Mouse (Mus musculus): Measurements from ENCODE around the gene Rufy4. TPM values are rescaled to one million over a fixed set of nuclear protein-coding genes. Genes with fewer than 3 reads are reported as not detected.

The Rufy4 gene
- polyA plus RNA-seq, 1 experiment from 2014 or later: 0.33 TPM

DNA sequence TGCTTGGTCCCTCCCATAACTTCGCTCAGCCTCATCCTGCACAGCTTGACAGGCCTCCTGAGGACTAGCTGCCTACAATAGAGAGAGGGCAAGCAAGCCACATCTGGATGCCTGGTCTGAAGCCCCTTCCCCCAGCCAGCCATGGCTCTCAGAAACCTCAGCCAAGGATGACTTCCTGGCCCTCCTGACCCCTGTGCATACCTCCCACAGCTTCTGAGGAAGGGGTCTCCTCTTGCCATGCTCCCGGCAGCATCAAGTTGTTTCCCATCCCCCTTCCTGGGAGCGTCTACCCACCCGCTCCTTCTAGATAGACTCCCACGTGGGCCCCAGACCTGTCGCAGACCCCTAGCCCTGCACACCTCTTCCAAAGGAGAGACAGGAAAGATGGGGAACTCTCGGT lies 35.0 kb upstream of the Rufy4 start:
- Histone ChIP-seq H3K9ac (replicated peaks; ENCODE audit: low read length) (no peak overlapping the region), H3K9me3 (ENCODE audit: control insufficient read depth, low read length) (no peaks in the 10 kb centered on the region), H3K4me3 (replicated peaks; ENCODE audit: low read depth, low read length) (no peak overlapping the region), H3K4me1 (ENCODE audit: control insufficient read depth, insufficient read depth, low read length) (peaks cover 15% of the 10 kb centered on the region), H3K36me3 (ENCODE audit: control insufficient read depth, insufficient read depth, low read length) (no peaks in the 10 kb centered on the region), H3K4me2 (ENCODE audit: low read length) (no peak overlapping the region), H3K27me3 (ENCODE audit: control insufficient read depth, insufficient read depth, low read length) (no peaks in the 10 kb centered on the region), H3K27ac (replicated peaks; ENCODE audit: low read depth, low read length) (no peak overlapping the region)
- 67% methylated on average over 7 of the region's 7 CpGs for WGBS
- no peak for DNase-seq
- ATAC-seq (ENCODE audit: low FRiP score, low TSS enrichment): no peak

GRCm38 (mm10) chr1:74091138-74091537 lies 34.2 kb upstream of the Rufy4 start:
- Histone ChIP-seq H3K4me3 (replicated peaks; ENCODE audit: low read depth, low read length) (no peak overlapping the region), H3K4me1 (ENCODE audit: control insufficient read depth, insufficient read depth, low read length) (peaks cover 15% of the 10 kb centered on the region), H3K36me3 (ENCODE audit: control insufficient read depth, insufficient read depth, low read length) (no peaks in the 10 kb centered on the region), H3K27me3 (ENCODE audit: control insufficient read depth, insufficient read depth, low read length) (no peaks in the 10 kb centered on the region), H3K9me3 (ENCODE audit: control insufficient read depth, low read length) (no peaks in the 10 kb centered on the region), H3K9ac (replicated peaks; ENCODE audit: low read length) (no peak overlapping the region), H3K27ac (replicated peaks; ENCODE audit: low read depth, low read length) (no peak overlapping the region), H3K4me2 (ENCODE audit: low read length) (no peak overlapping the region; the same call in 1 of the 2 replicates)
- 16% methylated on average over 7 of the region's 7 CpGs for WGBS
- ATAC-seq (ENCODE audit: low FRiP score, low TSS enrichment) (no peak), DNase-seq (no peak)

DNA sequence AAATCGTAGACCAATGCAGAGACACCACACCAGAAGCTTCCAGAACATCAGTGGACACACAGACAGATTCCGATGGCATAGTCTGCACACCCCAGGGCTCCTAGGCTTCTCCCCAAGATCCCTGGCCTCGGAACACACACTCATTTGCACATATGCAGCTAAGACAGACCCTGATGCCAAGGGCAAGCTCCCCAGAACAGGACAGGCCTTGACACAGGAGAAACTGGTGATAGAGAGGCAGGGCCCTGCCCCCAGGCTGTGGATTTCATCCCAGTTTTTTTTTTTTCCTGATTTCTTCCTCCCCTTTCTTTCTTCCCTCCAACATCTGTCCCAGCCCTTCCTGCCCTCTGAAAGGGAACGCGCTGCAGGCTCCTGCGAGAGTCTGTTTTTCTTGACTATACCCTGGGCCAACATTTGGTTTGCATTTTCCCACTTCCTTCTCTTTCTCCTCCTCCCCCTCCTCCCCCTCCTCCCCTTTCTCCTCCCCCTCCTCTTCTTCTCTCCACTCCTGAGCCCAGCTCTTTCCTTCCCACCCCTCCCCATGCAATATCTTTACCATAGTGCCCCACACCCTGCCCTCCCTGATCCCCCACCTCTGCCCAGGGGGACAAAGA lies 33.6 kb upstream of the Rufy4 start:
- Histone ChIP-seq H3K4me1 (ENCODE audit: control insufficient read depth, insufficient read depth, low read length) (peaks cover 15% of the 10 kb centered on the region), H3K9ac (replicated peaks; ENCODE audit: low read length) (0 out of 2 replicates have a peak overlapping the region, but pooled peaks have one; percentile 16), H3K27ac (replicated peaks; ENCODE audit: low read depth, low read length) (no peak overlapping the region), H3K9me3 (ENCODE audit: control insufficient read depth, low read length) (no peaks in the 10 kb centered on the region), H3K4me2 (ENCODE audit: low read length) (no peak overlapping the region), H3K4me3 (replicated peaks; ENCODE audit: low read depth, low read length) (no peak overlapping the region), H3K27me3 (ENCODE audit: control insufficient read depth, insufficient read depth, low read length) (no peaks in the 10 kb centered on the region), H3K36me3 (ENCODE audit: control insufficient read depth, insufficient read depth, low read length) (no peaks in the 10 kb centered on the region)
- ATAC-seq (ENCODE audit: low FRiP score, low TSS enrichment) (no peak), DNase-seq (no peak)
- WGBS: 37% methylated on average over 6 of the region's 6 CpGs

- Histone ChIP-seq H3K4me3 (replicated peaks; ENCODE audit: low read depth, low read length) (no peak overlapping the region), H3K4me1 (ENCODE audit: control insufficient read depth, insufficient read depth, low read length) (peaks cover 15% of the 10 kb centered on the region), H3K36me3 (ENCODE audit: control insufficient read depth, insufficient read depth, low read length) (no peaks in the 10 kb centered on the region), H3K27ac (replicated peaks; ENCODE audit: low read depth, low read length) (no peak overlapping the region), H3K27me3 (ENCODE audit: control insufficient read depth, insufficient read depth, low read length) (no peaks in the 10 kb centered on the region), H3K9me3 (ENCODE audit: control insufficient read depth, low read length) (no peaks in the 10 kb centered on the region), H3K4me2 (ENCODE audit: low read length) (no peak overlapping the region), H3K9ac (replicated peaks; ENCODE audit: low read length) (no peak overlapping the region)
- DNase-seq (no peak), ATAC-seq (ENCODE audit: low FRiP score, low TSS enrichment) (no peak)
- 64% methylated on average over 10 of the region's 10 CpGs for WGBS
Measured at GRCm38 (mm10) chr1:74092242-74092641, 33.1 kb upstream of the Rufy4 start.

DNA sequence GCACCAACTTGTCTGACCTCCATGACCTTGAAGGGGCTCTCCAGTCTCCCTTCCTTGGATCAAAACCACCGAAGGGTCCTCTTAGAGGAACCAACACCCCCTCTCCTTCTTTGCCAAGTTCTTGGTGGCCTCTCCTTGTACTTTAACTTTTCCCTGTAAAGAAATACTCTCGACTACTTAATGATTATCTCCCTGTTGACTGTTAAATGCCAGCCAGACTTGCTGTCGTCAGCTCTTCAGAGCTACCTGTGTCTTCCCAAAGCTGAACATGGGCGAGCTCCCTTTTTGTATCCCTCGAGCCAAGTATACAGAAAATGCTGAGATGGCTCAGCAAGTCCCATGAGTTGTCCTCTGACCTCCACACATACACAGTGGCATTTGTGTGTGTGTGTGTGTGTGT lies 31.9 kb upstream of the Rufy4 start:
- H3K4me1 ChIP-seq (ENCODE audit: control insufficient read depth, insufficient read depth, low read length): peaks cover 21% of the 10 kb centered on the region
- no peak overlapping the region for H3K27ac ChIP-seq (replicated peaks; ENCODE audit: low read depth, low read length)
- no peak overlapping the region for H3K4me2 ChIP-seq (ENCODE audit: low read length)
- no peaks in the 10 kb centered on the region for H3K9me3 ChIP-seq (ENCODE audit: control insufficient read depth, low read length)
- DNase-seq (no peak), ATAC-seq (ENCODE audit: low FRiP score, low TSS enrichment) (no peak)
- WGBS: 80% methylated on average over 5 of the region's 5 CpGs
- H3K4me3 ChIP-seq (replicated peaks; ENCODE audit: low read depth, low read length): no peak overlapping the region
- no peak overlapping the region for H3K9ac ChIP-seq (replicated peaks; ENCODE audit: low read length)
- no peaks in the 10 kb centered on the region for H3K36me3 ChIP-seq (ENCODE audit: control insufficient read depth, insufficient read depth, low read length)
- no peaks in the 10 kb centered on the region; the same call in 1 of the 2 replicates for H3K27me3 ChIP-seq (ENCODE audit: control insufficient read depth, insufficient read depth, low read length)

DNA sequence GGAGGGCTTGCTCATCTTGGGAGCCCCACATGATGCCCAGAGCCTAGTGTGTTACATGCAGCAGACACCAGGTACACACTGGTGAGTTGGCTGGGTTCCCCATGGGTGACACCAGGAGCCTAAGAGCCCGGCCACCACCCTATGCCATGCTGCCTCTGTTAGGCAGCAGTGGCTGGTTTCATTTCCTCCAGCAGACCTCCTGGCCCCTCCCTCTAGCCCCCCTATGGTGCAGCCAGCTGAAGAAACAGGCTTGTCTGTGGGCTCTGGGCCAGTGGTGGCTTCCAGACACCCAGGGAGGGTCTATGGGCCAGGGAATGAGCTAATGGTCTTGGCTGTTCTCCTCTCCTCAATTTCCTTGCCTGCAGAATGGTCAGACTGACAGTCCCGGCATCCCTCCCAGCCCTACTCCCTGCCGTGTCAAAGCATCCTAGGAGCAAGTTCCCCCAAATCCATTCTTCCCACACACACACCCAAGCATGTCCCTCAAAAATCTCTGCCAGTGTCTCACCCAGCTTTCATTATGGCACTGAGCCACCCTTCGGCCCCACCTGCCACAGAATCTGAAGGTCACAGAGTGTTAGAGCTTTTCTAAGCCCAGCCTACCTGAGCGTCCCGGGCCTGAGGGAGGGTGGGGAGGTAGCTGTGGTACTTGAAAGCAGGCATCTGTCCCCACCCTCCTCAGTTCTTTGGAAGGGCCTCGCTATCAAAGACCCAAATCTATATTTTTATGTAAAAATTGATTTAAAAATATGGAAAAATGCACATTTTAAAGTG lies 30.7 kb upstream of the Rufy4 start:
- Histone ChIP-seq H3K36me3 (ENCODE audit: control insufficient read depth, insufficient read depth, low read length) (no peaks in the 10 kb centered on the region), H3K4me1 (ENCODE audit: control insufficient read depth, insufficient read depth, low read length) (peaks cover 26% of the 10 kb centered on the region), H3K4me2 (ENCODE audit: low read length) (no peak overlapping the region), H3K9me3 (ENCODE audit: control insufficient read depth, low read length) (no peaks in the 10 kb centered on the region), H3K27me3 (ENCODE audit: control insufficient read depth, insufficient read depth, low read length) (peaks cover 3% of the 10 kb centered on the region; the same call in 1 of the 2 replicates), H3K4me3 (replicated peaks; ENCODE audit: low read depth, low read length) (no peak overlapping the region), H3K27ac (replicated peaks; ENCODE audit: low read depth, low read length) (no peak overlapping the region), H3K9ac (replicated peaks; ENCODE audit: low read length) (no peak overlapping the region)
- DNase-seq (peak; percentile 61), ATAC-seq (ENCODE audit: low FRiP score, low TSS enrichment) (no peak)
- WGBS: 59% methylated on average over 7 of the region's 7 CpGs

DNA sequence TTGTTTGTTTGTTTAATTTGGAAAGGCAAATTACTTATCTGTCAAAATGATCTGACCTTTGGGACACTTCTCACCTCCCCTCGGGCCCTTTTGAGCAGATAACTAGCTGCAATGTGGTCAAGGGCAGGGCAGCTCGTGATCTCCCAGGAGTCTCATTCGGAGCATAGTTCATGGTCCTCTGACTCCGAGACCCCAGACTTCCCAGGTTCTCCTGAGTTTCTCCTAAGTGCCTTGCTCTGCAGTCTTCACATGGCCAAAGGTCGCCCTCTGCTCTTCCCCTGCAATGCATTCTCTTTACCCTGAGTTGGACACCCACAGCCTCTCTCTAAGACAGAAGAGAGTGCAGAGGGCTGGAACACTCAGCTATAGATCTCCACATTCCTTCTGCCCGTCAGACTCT lies 30.0 kb upstream of the Rufy4 start:
- no peaks in the 10 kb centered on the region for H3K36me3 ChIP-seq (ENCODE audit: control insufficient read depth, insufficient read depth, low read length)
- H3K4me1 ChIP-seq (ENCODE audit: control insufficient read depth, insufficient read depth, low read length): peaks cover 26% of the 10 kb centered on the region
- DNase-seq: no peak
- no peaks in the 10 kb centered on the region for H3K9me3 ChIP-seq (ENCODE audit: control insufficient read depth, low read length)
- WGBS: 61% methylated on average over 6 of the region's 6 CpGs
- no peak for ATAC-seq (ENCODE audit: low FRiP score, low TSS enrichment)
- H3K27ac ChIP-seq (replicated peaks; ENCODE audit: low read depth, low read length): no peak overlapping the region
- no peak overlapping the region for H3K4me3 ChIP-seq (replicated peaks; ENCODE audit: low read depth, low read length)
- no peak overlapping the region for H3K4me2 ChIP-seq (ENCODE audit: low read length)
- H3K27me3 ChIP-seq (ENCODE audit: control insufficient read depth, insufficient read depth, low read length): peaks cover 6% of the 10 kb centered on the region; the same call in 1 of the 2 replicates
- no peak overlapping the region for H3K9ac ChIP-seq (replicated peaks; ENCODE audit: low read length)

GRCm38 (mm10) chr1:74095728-74096127 lies 29.6 kb upstream of the Rufy4 start:
- WGBS: 56% methylated on average over 3 of the region's 3 CpGs
- ATAC-seq (ENCODE audit: low FRiP score, low TSS enrichment): no peak
- Histone ChIP-seq H3K27me3 (ENCODE audit: control insufficient read depth, insufficient read depth, low read length) (peaks cover 6% of the 10 kb centered on the region; the same call in 1 of the 2 replicates), H3K4me2 (ENCODE audit: low read length) (no peak overlapping the region), H3K4me1 (ENCODE audit: control insufficient read depth, insufficient read depth, low read length) (peaks cover 26% of the 10 kb centered on the region), H3K9ac (replicated peaks; ENCODE audit: low read length) (no peak overlapping the region), H3K9me3 (ENCODE audit: control insufficient read depth, low read length) (no peaks in the 10 kb centered on the region), H3K36me3 (ENCODE audit: control insufficient read depth, insufficient read depth, low read length) (no peaks in the 10 kb centered on the region), H3K4me3 (replicated peaks; ENCODE audit: low read depth, low read length) (no peak overlapping the region), H3K27ac (replicated peaks; ENCODE audit: low read depth, low read length) (no peak overlapping the region)
- DNase-seq: no peak

Measured in midbrain, embryonic 14.5 days (tissue).